Mouse (Mus musculus) lung, postnatal 4 days (tissue): ENCODE data around the gene Pou6f1.
"Not testable (repeated sequence)": the region's sequence is repeated elsewhere in the genome, so short reads cannot be mapped to it uniquely, and the experiment has no call there.

ENCODE experiments used
- DNase-seq, 2 experiments: peaks; one replicate each; pipeline ENCODE4 v3.0.0; 2021

Gene Pou6f1

DNA sequence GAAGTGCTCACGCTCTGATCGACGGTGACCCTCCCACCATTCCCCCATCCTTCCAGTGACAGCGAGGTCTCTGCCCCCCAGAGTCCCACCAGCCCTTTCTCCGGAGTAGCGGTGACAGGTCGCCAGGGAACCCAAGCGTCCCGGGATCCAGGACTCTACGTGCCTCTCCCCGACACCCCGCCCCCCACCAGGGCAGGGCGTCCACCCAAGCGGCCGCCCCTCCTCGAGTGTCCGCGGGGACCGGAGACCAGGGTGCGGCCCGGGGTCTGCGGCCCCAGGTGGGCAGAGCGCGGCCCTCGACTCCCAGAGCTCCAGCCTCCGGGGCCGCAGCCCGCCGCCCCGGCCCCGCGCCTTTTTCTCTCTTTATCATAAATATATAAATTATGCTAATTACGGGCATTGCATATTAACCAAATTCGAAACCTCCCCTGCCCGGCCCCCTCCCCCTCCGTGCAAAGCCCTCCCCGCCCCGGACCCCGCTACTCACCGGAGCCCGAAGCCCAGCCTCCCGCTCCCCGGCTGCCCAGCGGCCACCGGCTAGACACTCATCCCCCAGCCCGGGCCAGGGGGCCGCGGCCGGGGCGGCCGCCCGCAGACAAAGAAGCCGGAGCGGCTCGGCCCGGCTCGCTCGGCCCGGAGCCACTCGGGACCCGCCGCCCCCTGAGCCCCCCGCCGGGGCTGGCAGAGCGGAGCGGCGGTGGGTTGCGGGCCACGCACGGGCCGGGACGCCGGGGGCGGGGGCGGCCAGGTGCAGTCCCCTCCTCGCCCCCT, at the start of gene Pou6f1:
Gene Pou6f1, minus strand, starts transcription at position 709 of the 771 bp plus-strand sequence.
- peak; percentile 71 to 78 for DNase-seq

GRCm38 (mm10) chr15:100646161-100646560, 46.4 kb upstream of the Pou6f1 start:
- DNase-seq = no peak

DNA sequence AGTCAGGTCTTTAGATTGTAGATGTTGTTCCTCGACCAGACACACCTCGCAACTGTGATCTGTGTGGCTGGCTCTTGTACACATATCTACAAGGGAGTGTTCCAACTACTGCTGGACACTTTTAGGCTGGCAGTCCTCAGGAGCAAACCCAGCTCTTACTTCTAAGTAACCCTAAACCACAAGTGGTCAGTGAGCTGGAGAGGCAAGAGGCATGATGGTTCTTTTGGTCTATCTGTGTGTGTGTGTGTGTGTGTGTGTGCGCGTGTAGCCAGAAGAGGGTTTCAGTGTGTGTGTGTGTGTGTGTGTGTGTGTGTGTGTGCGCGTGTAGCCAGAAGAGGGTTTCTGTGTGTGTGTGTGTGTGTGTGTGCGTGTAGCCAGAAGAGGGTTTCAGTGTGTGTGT, 42.7 kb upstream of the Pou6f1 start:
- no peak for DNase-seq

GRCm38 (mm10) chr15:100641226-100641810, 41.5 kb upstream of the Pou6f1 start:
- no peak for DNase-seq

DNA sequence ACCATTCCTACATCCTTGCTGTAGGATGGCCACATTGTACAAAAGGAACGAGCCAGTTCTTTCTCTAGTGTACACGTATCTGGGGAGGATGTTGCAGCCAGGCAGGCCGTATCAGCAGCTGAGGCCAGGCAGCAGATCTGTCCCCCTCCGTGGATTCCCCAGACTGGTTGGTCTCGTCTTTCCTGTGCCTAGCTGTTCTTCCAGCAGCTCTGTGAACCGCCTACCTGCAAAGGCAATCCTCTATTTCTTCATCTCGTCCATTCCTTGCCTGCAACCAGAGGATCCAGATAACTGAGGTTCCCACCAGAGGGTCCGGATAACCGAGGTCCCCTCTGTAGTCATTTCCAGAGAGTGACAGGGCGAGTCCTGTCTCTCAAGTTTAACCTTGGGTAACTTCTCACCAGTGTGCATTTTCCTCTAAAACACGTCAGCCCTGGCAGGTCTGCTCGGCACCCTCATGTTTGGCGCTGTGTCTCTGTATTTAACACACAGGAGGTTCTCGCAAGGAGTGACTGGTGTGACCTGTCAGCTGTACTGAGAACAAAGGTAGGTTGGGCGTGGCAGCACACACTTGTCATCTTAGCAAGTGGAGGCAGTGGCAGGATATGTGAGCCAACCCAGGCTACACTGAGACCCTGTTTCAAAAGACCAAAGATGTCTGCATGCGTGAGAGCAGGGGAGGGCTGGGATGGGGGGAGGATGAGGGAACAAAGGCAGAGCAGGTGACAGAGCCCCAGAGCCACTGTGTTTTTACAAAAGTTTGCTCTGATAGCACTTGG, 40.4 kb upstream of the Pou6f1 start:
- no peak for DNase-seq

DNA sequence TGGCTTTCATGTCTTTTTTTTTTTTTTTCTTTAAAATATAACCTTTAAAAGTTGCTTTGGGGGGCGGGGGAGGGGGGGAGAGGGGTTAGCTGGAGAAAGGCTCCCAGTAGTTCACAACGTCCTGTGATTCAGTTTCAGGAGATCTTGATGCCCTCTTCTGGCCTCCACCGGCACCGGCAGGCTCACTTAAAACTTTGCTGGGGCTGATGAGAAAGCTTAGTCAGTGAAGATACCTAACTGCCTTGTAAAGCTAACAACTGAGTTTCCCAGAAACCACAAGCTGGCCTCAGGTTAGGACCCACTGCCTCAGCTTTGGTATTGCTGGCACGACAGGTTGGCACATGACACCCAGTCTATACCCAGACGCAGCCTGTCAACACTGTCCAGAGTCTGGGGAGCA, 37.9 kb upstream of the Pou6f1 start:
- peak; percentile 59 to 62 for DNase-seq

DNA sequence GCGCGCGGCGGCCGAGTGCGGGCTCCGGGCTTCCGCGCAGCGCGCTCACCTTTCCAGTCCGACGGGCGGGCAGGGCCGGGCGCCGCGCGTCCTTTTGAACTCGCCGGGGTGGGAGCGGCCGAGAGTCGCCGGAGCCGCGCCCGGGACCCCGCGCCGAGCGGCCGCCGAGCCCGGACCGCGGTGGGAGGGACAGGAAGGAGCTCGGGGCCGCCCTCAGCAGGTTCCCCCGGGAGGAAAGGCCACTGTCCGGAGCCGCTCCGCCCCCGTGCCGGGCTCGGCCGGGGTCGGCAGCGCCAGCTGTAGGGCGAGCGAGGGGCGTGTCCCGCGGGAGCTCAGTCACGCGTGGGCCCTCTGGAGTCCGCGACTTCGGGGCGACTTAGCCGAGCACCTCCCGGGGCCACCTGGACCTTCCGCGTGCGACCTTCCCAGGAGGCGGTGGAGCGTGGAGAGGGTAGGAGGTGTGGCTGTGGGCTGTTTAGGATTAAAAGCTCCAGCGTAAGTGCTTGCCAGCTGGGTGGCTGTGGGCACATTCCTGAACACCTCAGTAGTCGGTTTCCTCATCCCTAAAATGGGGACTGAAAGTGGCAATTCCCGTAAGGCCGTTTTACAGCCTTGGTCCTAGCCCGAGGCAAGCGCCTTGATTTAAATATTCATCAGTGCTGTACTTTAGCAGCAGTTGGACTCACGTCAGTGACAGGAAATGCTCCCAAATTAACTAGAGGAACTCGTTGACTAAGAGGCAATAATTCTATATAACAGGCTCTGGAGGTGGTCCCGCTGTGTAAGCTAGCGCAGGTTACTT, 37.1 kb upstream of the Pou6f1 start, which contains the start of gene Smagp:
Gene Smagp, minus strand, starts transcription at position 241 of the 802 bp plus-strand sequence.
- DNase-seq = peak; percentile 70 to 82

DNA sequence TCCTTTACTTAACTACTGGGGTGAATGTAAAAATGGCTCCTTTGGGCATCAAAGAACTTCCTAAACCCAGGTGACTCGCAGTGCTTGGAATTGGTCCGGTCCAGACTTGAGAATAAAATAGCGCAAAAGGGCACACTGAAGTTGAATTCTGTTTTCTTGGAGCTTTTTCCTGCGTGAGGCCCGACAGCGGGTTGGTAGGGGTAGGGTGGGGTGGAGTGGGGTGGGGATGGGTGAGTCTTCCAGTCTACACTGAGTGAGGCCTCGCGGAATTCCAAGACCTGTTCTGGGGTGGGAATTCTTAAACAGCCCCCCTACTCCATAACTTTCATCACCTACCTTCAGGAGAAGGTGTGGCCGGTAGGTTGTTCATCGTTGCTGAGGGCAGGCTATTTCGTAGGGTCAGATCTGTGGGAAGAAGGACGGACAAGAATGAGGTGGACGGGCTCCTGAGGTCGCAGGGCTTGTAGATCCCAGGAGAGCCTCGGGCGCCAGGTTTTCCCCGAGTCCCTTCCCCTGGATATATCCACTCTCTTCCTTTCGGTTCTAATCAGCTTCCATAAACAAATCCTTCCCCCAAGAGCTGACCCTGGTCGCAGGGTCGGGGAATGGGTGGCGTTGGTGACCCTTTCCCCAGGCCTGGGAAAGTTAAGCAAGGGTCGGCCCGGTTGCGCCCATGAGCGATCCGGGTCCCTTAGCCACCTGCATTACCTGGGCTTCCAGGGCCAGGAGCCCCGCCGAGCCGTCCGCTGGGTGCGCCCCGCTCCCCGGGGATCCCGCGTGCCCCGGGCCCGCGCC, 36.3 kb upstream of the Pou6f1 start:
- no peak for DNase-seq

DNA sequence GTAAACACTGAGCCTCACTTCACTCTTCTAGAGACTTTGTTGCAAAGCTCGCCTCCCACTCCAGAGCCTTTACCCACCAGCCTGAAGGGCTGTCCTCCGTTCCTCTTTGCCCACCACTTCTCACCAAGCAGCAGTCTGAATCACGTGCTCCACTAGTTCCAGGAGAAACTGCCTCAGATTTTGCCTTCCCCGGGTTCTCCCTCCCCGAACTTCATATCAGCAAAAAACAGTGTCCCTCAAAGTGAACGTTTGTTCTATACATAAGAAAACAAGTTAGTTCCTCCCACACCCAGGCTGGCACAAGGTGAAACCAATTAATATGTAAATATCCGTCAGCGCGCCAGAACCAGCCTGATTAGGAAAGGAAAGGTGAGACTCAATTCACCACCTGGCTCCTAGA, 35.5 kb upstream of the Pou6f1 start:
- DNase-seq = no peak

DNA sequence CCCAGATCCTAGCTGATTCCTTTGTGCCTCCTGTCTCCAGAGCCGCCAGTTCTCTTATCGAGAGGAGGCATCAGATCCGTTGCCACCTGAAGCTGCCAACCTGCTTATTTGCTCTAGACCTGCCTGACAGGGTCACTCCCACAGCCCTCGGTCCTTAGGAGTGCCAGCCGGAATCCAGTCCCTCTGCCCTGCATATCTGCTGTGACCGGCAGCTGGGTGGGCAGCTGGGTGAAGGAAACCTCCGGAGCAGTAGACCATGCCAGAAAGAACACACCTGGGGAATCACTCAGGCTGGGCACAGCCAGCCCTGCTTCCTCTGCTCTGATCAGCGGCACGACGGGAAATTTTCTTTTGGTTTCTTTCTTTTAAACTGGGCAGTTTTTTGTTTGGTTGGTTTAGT, 33.6 kb upstream of the Pou6f1 start:
- DNase-seq = no peak

GRCm38 (mm10) chr15:100632323-100632722, 32.5 kb upstream of the Pou6f1 start:
- no peak for DNase-seq

DNA sequence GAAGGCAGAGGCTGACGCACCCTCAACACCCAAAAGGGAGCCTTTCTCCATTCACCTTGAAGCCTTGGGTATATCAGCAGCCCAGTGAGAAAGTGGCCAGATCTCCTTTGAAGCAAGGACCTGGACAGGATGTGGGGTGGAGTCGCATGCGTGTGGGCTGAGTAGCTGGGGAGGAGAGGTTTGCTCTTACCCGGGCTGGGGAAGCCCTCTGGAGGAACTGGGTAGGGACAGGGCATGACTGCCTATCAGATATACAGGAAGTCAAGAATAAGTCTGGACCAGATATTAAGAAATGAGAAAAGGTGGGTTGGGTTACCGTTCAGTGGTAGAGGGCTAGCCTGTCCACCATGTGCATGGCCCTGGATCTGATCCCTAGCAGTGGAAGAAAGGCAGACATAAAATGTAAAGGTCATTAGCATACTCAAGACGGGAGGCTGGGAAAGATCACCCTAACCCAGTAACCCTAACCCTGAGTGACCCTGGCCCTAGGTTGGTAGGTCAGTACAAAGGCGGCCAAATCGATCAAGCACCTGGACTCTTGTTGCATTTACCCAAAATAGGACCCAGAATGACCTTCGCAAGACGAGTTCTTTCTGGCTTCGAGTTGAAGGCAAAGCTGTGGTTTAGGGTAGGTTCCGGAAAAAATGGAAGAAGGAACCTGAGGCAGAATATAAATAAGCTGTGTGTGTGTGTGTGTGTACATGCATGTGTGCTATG, 31.8 kb upstream of the Pou6f1 start:
- DNase-seq = peak; percentile 35 to 46

- no peak for DNase-seq
Observed at GRCm38 (mm10) chr15:100630126-100630525, 30.3 kb upstream of the Pou6f1 start.

DNA sequence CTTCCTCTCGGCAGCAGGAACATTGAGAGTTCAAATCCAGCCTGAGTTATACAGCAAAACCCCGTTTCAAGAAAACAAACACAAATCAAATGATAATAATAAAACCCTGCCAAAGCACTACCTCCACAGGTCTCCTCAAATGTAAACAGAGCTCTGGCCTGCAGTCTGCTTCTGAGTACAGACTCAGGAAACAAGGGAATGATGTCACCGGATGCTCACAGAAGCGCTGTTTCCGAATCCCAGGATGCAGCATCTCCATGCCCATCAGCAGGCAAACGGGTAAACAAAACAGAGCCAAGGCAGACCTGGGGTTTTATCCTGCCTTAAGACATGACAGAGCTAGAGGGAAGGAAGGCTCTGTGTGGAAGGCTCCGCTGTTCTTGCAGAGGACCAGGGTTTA, 29.0 kb upstream of the Pou6f1 start:
- DNase-seq = peak; percentile 34 to 57

- DNase-seq = no peak
Observed at GRCm38 (mm10) chr15:100627774-100628370, 28.1 kb upstream of the Pou6f1 start.

GRCm38 (mm10) chr15:100627287-100627686, 27.5 kb upstream of the Pou6f1 start:
- no peak for DNase-seq

- DNase-seq = no peak
Observed at GRCm38 (mm10) chr15:100624435-100624834, 24.7 kb upstream of the Pou6f1 start.

GRCm38 (mm10) chr15:100623754-100624153, 24.0 kb upstream of the Pou6f1 start:
- no peak for DNase-seq

- DNase-seq = peak; percentile 39 to 56
Observed at GRCm38 (mm10) chr15:100622164-100622563, 22.4 kb upstream of the Pou6f1 start.

GRCm38 (mm10) chr15:100621671-100622070, 21.9 kb upstream of the Pou6f1 start:
- DNase-seq = not testable (repeated sequence)

DNA sequence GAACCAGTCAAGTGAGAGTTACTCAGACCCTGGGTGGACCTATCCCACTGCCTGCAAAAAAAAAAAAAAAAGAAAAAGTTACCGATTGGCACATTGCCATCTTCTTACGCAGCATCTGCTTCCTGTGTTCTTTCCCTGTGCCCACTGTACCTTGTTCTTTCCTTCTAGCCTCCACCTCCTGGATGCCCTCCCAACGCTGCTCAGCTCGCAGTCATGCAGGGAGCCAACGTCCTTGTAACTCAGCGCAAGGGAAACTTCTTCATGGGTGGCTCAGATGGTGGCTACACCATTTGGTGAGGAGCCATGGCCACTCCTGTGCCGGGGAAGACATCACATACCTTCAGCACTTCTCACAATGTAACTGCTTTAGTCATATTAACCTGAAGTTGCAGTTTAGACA, 19.4 kb upstream of the Pou6f1 start:
- DNase-seq = no peak
